23 mouse cellular contexts compared by ENCODE assay signal in genomic region chr1:29587810-29588209, GRCm38 (mm10).
A peak's percentile ranks its signal among the peaks of the same experiment; 100 is the strongest.
DNase-seq lines count a peak whose midpoint lies in the region; ATAC-seq and TF ChIP-seq lines count a peak whose summit lies in the region.
"Had no signal": no experiment of that assay in that cellular context is flagged by ENCODE, and none has a peak within 500 bp of the region (broad histone marks: within the 10 kb centered on the region; RNA-seq: fewer than 3 reads in every experiment).

No protein-coding gene starts in this region.

- WGBS in hindbrain, postnatal 0 days: 68% methylated on average over 3 of the region's 3 CpGs
- 59% methylated on average over 3 of the region's 3 CpGs for WGBS in hindbrain, embryonic 14.5 days

- no peak overlapping the region for H3K4me2 ChIP-seq in hindbrain, postnatal 0 days (ENCODE audit: low read depth, low read length)
- H3K4me2 ChIP-seq in hindbrain, embryonic 14.5 days (replicated peaks): no peak overlapping the region
- H3K4me2 ChIP-seq: heart, embryonic 15.5 days; midbrain, embryonic 12.5 days; neural tube, embryonic 15.5 days had no signal

- H3K4me1 ChIP-seq in hindbrain, postnatal 0 days (ENCODE audit: insufficient read depth, low read length): no peaks in the 10 kb centered on the region
- H3K4me1 ChIP-seq in hindbrain, embryonic 14.5 days (replicated peaks; ENCODE audit: control insufficient read depth, insufficient read depth, low read length): no peaks in the 10 kb centered on the region
- H3K4me1 ChIP-seq: heart, embryonic 15.5 days; midbrain, embryonic 12.5 days; neural tube, embryonic 15.5 days had no signal

- peak; percentile 47 to 54 for DNase-seq in cerebellum, postnatal 10 days
- no peak for DNase-seq in cerebellum, adult 11 months
- peak; percentile 20 for DNase-seq in hindbrain, postnatal 0 days (ENCODE audit: low spot score)
- no peak for DNase-seq in hindbrain, embryonic 14.5 days (ENCODE audit: low spot score)
- peak; percentile 46 for DNase-seq in brain, embryonic 18.5 days (ENCODE audit: low read depth, low spot score)
- peak; percentile 21 for DNase-seq in layer of hippocampus, adult 9-10 months (ENCODE audit: low spot score)
- DNase-seq in natural killer cell, adult 2 months (ENCODE audit: low spot score in 2 of 2): no peak
- DNase-seq in thymus, postnatal 4 days: no peak
- DNase-seq: adrenal gland, adult 2 months; cerebellum, adult 11-12 months; gastrocnemius, postnatal 14 days; heart, postnatal 4 days; left cerebral cortex, postnatal 4 days; liver; thymus, adult 18-20 months had no signal

- no peaks in the 10 kb centered on the region for H3K36me3 ChIP-seq in hindbrain, postnatal 0 days (ENCODE audit: insufficient read depth, low read length)
- no peaks in the 10 kb centered on the region for H3K36me3 ChIP-seq in hindbrain, embryonic 14.5 days (replicated peaks; ENCODE audit: control insufficient read depth, insufficient read depth)
- H3K36me3 ChIP-seq: heart, embryonic 15.5 days; midbrain, embryonic 12.5 days; neural tube, embryonic 15.5 days had no signal

- no peak overlapping the region for H3K27ac ChIP-seq in hindbrain, postnatal 0 days
- H3K27ac ChIP-seq in hindbrain, embryonic 14.5 days: no peak overlapping the region
- H3K27ac ChIP-seq: heart, embryonic 15.5 days; kidney, postnatal 0 days; midbrain, embryonic 12.5 days; neural tube, embryonic 15.5 days had no signal

- H3K4me3 ChIP-seq in hindbrain, postnatal 0 days (ENCODE audit: low read length): no peak overlapping the region
- no peak overlapping the region for H3K4me3 ChIP-seq in hindbrain, embryonic 14.5 days (replicated peaks; ENCODE audit: low read length)
- H3K4me3 ChIP-seq: heart, embryonic 15.5 days; midbrain, embryonic 12.5 days; myocyte; neural tube, embryonic 15.5 days had no signal

- no peak for ATAC-seq in hindbrain, postnatal 0 days
- ATAC-seq in hindbrain, embryonic 14.5 days (ENCODE audit: low FRiP score): no peak
- ATAC-seq: hindbrain, embryonic 16.5 days; intestine, postnatal 0 days; lung, postnatal 0 days had no signal

- no peak for TF ChIP-seq CTCF in hindbrain, postnatal 0 days (IDR thresholded peaks at IDR 0.05; ENCODE audit: low read depth)

- no peaks in the 10 kb centered on the region for H3K27me3 ChIP-seq in hindbrain, postnatal 0 days (ENCODE audit: insufficient read depth, low read length)
- H3K27me3 ChIP-seq in hindbrain, embryonic 14.5 days (ENCODE audit: control insufficient read depth, insufficient read depth, low read length): no peaks in the 10 kb centered on the region
- H3K27me3 ChIP-seq: heart, embryonic 15.5 days; midbrain, embryonic 12.5 days; neural tube, embryonic 15.5 days had no signal

- H3K9me3 ChIP-seq in hindbrain, postnatal 0 days (ENCODE audit: low read length): no peaks in the 10 kb centered on the region
- no peaks in the 10 kb centered on the region for H3K9me3 ChIP-seq in hindbrain, embryonic 14.5 days (ENCODE audit: control insufficient read depth, low read length)
- H3K9me3 ChIP-seq: heart, embryonic 15.5 days; midbrain, embryonic 12.5 days; neural tube, embryonic 15.5 days had no signal

- no peak overlapping the region for H3K9ac ChIP-seq in hindbrain, postnatal 0 days (replicated peaks; ENCODE audit: low read length)
- H3K9ac ChIP-seq in hindbrain, embryonic 14.5 days: no peak overlapping the region
- H3K9ac ChIP-seq: heart, embryonic 15.5 days; midbrain, embryonic 12.5 days; neural tube, embryonic 15.5 days had no signal

Comparison
In these comparisons a context has a peak if more than half of its experiments do, and no peak if none do; other contexts are left out.
1. DNase-seq: peak in cerebellum, postnatal 10 days (2 of 2), hindbrain, postnatal 0 days (single experiment), brain, embryonic 18.5 days (single experiment) and layer of hippocampus, adult 9-10 months (single experiment); none in cerebellum, adult 11 months (single experiment), hindbrain, embryonic 14.5 days (single experiment), natural killer cell, adult 2 months (0 of 2) and thymus, postnatal 4 days (single experiment).